Mouse (Mus musculus): ENCODE measurements at regions not wholly inside any gene's neighbourhood (a gene's known extent, or its start where the extent isn't known, plus 50 kb on each side); places are given as distances from the start of the nearest gene placed in this dataset.

DNA sequence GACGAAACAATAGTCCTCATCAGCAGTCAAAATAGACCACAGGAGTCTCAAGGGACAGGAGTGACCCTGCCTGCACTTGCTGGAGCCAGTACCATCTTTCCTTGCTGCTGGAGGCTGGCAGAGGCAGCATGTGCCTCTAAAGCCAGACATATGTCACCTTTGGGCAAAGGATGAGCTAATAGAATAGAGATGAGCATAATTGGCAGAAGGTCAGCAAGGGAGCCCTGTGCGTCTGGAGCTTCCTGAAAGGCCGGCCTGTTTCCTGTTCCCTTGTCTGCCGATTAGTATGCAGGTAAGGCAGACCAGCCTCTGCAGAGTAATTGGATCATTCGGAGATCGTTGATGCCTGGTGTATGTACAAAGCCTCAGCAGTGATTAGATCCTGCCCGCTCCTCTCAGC is 87.0 kb upstream of the Rbfox1 start:
- DNase-seq (ENCODE audit: low spot score) (peak; percentile 64), ATAC-seq (ENCODE audit: low FRiP score) (no peak; the same call in 1 of the 2 replicates)
- Histone ChIP-seq H3K9ac (replicated peaks; ENCODE audit: low read length, poor library complexity, severe bottlenecking) (no peak overlapping the region), H3K27me3 (ENCODE audit: insufficient read depth, low read length) (no peaks in the 10 kb centered on the region), H3K4me2 (ENCODE audit: low read depth, low read length, poor library complexity, severe bottlenecking) (no peak overlapping the region), H3K4me3 (ENCODE audit: low read depth, low read length) (no peak overlapping the region), H3K36me3 (ENCODE audit: insufficient read depth, low read length) (no peaks in the 10 kb centered on the region), H3K27ac (ENCODE audit: low read depth, low read length) (peak overlapping the region; percentile 26), H3K4me1 (ENCODE audit: insufficient read depth, low read length) (0 out of 2 replicates have a peak, but pooled peaks cover 4% of the 10 kb centered on the region), H3K9me3 (ENCODE audit: low read length) (no peaks in the 10 kb centered on the region)
- WGBS: 22% methylated on average over 7 of the region's 7 CpGs
- TF ChIP-seq CTCF (IDR thresholded peaks at IDR 0.05): no peak

DNA sequence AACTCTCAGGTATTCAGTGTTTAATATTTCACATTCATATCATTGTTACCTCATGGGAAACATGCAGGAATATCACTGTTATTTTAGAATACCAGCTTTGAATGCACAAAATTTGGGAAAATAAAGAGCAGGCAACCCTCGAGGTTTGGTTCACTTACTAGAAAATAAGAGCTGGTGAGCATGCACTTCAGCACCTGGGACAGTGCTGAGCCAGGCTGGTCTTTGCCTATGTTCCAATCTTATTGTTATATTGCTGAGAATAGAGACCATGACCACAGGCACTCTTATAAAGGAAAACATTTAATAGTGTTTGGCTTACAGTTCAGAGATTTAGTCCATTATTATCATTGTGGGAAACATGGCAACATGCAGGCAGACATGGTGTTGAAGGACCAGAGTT is 92.9 kb upstream of the Rbfox1 start:
- H3K27ac ChIP-seq (ENCODE audit: low read depth, low read length): no peak overlapping the region
- no peaks in the 10 kb centered on the region for H3K36me3 ChIP-seq (ENCODE audit: insufficient read depth, low read length)
- H3K4me2 ChIP-seq (ENCODE audit: low read depth, low read length, poor library complexity, severe bottlenecking): no peak overlapping the region
- no peaks in the 10 kb centered on the region for H3K4me1 ChIP-seq (ENCODE audit: insufficient read depth, low read length)
- no peak for TF ChIP-seq CTCF (IDR thresholded peaks at IDR 0.05)
- 34% methylated on average over 1 of the region's 1 CpGs for WGBS
- no peak overlapping the region for H3K4me3 ChIP-seq (ENCODE audit: low read depth, low read length)
- DNase-seq (ENCODE audit: low spot score) (no peak), ATAC-seq (ENCODE audit: low FRiP score) (no peak)
- H3K9ac ChIP-seq (replicated peaks; ENCODE audit: low read length, poor library complexity, severe bottlenecking): no peak overlapping the region
- no peaks in the 10 kb centered on the region for H3K27me3 ChIP-seq (ENCODE audit: insufficient read depth, low read length)
- H3K9me3 ChIP-seq (ENCODE audit: low read length): no peaks in the 10 kb centered on the region

DNA sequence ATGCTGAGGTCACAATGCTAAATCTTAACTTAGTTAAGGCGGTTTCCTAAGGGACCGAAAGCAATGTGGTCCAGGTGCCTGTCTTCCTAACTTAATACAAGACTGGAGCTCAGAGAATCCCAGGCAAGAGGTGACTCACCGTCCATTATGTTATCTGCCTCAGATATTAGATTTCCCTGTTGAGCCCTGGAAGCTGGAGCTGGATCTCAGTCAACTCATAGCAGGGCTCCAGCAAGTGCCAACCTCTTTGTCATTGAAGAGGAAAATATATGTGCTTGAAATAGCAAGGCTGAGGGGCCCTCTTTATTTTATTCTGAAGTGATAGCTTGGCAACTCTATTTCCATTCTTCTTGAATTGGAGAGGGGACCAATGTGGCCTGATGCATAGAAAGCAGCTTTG is 95.0 kb upstream of the Rbfox1 start:
- no peak for TF ChIP-seq CTCF (IDR thresholded peaks at IDR 0.05)
- no peak overlapping the region for H3K9ac ChIP-seq (replicated peaks; ENCODE audit: low read length, poor library complexity, severe bottlenecking)
- DNase-seq (ENCODE audit: low spot score) (no peak), ATAC-seq (ENCODE audit: low FRiP score) (no peak)
- no peak overlapping the region for H3K27ac ChIP-seq (ENCODE audit: low read depth, low read length)
- H3K4me2 ChIP-seq (ENCODE audit: low read depth, low read length, poor library complexity, severe bottlenecking): no peak overlapping the region
- 91% methylated on average over 3 of the region's 3 CpGs for WGBS
- no peaks in the 10 kb centered on the region for H3K36me3 ChIP-seq (ENCODE audit: insufficient read depth, low read length)
- H3K4me1 ChIP-seq (ENCODE audit: insufficient read depth, low read length): no peaks in the 10 kb centered on the region
- H3K4me3 ChIP-seq (ENCODE audit: low read depth, low read length): no peak overlapping the region
- H3K9me3 ChIP-seq (ENCODE audit: low read length): no peaks in the 10 kb centered on the region
- H3K27me3 ChIP-seq (ENCODE audit: insufficient read depth, low read length): no peaks in the 10 kb centered on the region

DNA sequence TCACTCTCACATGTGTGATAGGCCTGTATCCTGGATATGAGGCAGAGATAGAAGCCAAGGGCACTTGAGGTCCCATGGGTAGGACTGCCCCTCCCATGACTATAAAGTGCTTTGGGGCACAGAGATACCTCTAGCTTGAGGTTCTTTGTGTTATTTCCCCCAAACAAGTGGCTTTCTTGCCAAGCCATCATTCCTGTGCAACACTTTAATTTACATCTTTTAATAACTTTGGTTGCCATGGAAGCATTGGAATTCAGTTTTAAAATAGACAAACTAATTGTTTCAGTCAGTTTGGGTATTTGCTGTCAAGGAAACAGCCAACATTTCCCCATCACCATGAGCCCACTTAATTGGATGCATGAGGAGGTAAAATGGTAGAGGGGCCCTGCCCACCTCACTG is 97.9 kb upstream of the Rbfox1 start:
- Histone ChIP-seq H3K27me3 (ENCODE audit: insufficient read depth, low read length) (no peaks in the 10 kb centered on the region), H3K36me3 (ENCODE audit: insufficient read depth, low read length) (no peaks in the 10 kb centered on the region), H3K9me3 (ENCODE audit: low read length) (no peaks in the 10 kb centered on the region), H3K4me1 (ENCODE audit: insufficient read depth, low read length) (no peaks in the 10 kb centered on the region), H3K27ac (ENCODE audit: low read depth, low read length) (no peak overlapping the region), H3K9ac (replicated peaks; ENCODE audit: low read length, poor library complexity, severe bottlenecking) (no peak overlapping the region), H3K4me2 (ENCODE audit: low read depth, low read length, poor library complexity, severe bottlenecking) (no peak overlapping the region), H3K4me3 (ENCODE audit: low read depth, low read length) (no peak overlapping the region)
- TF ChIP-seq CTCF (IDR thresholded peaks at IDR 0.05): no peak
- ATAC-seq (ENCODE audit: low FRiP score) (no peak), DNase-seq (ENCODE audit: low spot score) (no peak)

DNA sequence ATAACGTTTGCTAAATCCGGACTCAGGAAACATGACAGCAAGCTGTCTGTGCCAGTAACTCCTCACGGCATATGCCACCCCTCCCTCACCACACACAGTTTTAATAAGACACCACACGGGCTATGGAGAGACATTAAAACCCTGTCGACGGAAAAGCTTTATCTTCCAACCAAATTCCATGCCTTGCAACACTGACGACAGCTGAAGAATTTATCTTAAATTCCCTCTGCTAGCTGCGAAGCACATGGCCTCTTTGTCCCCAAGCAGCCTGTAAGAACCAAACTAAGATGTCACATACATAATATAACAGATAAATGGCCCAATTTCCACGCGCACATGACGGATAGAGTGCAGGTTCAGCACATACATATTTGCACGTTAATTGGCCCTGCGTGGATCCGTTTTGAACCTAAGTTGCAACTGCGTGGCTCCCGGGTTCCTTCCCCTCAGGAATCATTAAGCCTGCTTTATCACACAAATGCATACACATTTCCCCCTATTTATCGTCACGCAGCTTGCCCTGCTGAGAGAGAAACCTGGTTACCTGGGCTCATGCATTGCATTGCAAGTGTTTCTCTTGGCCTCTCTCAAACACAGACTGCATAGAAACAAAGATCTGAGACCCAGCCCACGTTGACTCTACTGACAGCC is 118.3 kb upstream of the Rbfox1 start:
- DNase-seq (ENCODE audit: low spot score): peak; percentile 36
- no peak for TF ChIP-seq CTCF (IDR thresholded peaks at IDR 0.05)
- Histone ChIP-seq H3K27me3 (ENCODE audit: insufficient read depth, low read length) (no peaks in the 10 kb centered on the region), H3K27ac (ENCODE audit: low read depth, low read length) (peak overlapping the region; percentile 73), H3K9ac (replicated peaks; ENCODE audit: low read length, poor library complexity, severe bottlenecking) (no peak overlapping the region), H3K4me2 (ENCODE audit: low read depth, low read length, poor library complexity, severe bottlenecking) (no peak overlapping the region), H3K4me3 (ENCODE audit: low read depth, low read length) (no peak overlapping the region), H3K36me3 (ENCODE audit: insufficient read depth, low read length) (no peaks in the 10 kb centered on the region), H3K4me1 (ENCODE audit: insufficient read depth, low read length) (no peaks in the 10 kb centered on the region), H3K9me3 (ENCODE audit: low read length) (no peaks in the 10 kb centered on the region)
- WGBS: 30% methylated on average over 19 of the region's 19 CpGs
- ATAC-seq (ENCODE audit: low FRiP score): peak; percentile 52

DNA sequence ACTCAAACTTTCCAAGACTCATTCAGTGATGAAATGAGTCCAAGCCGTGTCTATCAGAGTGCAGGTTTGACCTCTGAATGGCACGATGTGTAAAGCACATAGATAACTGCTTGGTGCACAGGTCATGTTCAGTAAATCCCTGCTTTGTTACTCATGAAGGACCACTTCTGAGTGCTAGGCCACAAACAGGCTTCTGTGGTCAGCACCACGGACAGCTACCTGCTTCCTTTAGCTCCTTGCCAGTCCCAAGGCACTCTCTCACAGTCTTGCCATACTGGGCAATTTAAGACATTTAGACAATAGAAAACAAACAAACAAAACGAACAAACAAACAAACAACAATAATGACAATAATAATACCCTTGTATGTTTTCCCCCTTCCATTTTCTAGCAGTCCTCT is 120.0 kb upstream of the Rbfox1 start:
- no peaks in the 10 kb centered on the region for H3K9me3 ChIP-seq (ENCODE audit: low read length)
- H3K4me3 ChIP-seq (ENCODE audit: low read depth, low read length): no peak overlapping the region
- no peaks in the 10 kb centered on the region for H3K36me3 ChIP-seq (ENCODE audit: insufficient read depth, low read length)
- no peak overlapping the region for H3K27ac ChIP-seq (ENCODE audit: low read depth, low read length)
- DNase-seq (ENCODE audit: low spot score) (peak; percentile 30), ATAC-seq (ENCODE audit: low FRiP score) (no peak)
- TF ChIP-seq CTCF (IDR thresholded peaks at IDR 0.05): no peak
- H3K27me3 ChIP-seq (ENCODE audit: insufficient read depth, low read length): no peaks in the 10 kb centered on the region
- no peaks in the 10 kb centered on the region for H3K4me1 ChIP-seq (ENCODE audit: insufficient read depth, low read length)
- H3K9ac ChIP-seq (replicated peaks; ENCODE audit: low read length, poor library complexity, severe bottlenecking): no peak overlapping the region
- no peak overlapping the region for H3K4me2 ChIP-seq (ENCODE audit: low read depth, low read length, poor library complexity, severe bottlenecking)
- WGBS: 45% methylated on average over 4 of the region's 4 CpGs
